8 mouse cellular contexts compared by ENCODE assay signal in the genomic region with DNA sequence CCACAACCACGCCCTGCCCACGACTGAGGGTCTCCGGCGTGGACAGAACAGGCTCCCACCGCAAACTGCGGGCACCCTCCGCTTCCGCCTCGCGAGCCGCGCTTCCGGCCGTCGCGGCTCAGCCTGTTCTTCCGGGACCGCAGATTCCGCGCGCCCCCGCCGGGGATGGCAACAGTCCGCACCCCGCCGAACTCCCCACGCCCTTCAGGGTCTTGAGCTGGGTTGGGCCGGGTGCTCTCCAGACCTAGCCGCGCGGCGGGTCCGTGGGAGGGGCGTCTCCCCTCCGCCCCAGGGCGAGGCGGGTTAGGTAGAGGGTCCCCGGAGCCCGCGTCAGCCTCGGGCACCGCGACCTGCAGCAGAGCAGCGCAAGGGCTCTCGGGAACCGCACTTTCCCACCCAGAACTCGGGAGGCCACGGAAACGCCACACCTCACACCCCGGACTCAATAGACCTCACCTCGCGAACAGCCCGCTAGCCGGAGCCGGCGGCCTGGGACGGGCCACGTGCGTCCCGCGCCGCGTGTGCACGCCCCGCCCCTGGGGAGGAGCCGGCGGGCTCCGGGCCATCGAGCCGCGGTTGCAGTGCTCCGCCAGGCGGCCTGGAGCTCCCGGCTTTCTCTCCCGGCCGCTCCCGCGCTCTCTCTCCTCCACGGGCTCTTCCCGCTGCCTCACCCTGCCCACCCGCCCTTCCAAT. TPM values are rescaled to one million over a fixed set of nuclear protein-coding genes. Genes with fewer than 3 reads are reported as not detected.
A peak's percentile ranks its signal among the peaks of the same experiment; 100 is the strongest.
DNase-seq lines count a peak whose midpoint lies in the region; ATAC-seq and TF ChIP-seq lines count a peak whose summit lies in the region.

A gene (plus strand): TSS at position 377 of the 693 bp plus-strand sequence.
A gene (minus strand): TSS at position 514 of the 693 bp plus-strand sequence.

- TF ChIP-seq POLR2A in brain, embryonic 14.5 days (IDR thresholded peaks at IDR 0.05; ENCODE audit: borderline replicate concordance, extremely low read depth, insufficient read depth, insufficient read length, poor library complexity, severe bottlenecking) = peak; percentile 94

- H3K27ac ChIP-seq in heart, embryonic 12.5 days (ENCODE audit: poor library complexity, severe bottlenecking) = peak within 1 kb of the TSS; percentile 87
- H3K27ac ChIP-seq in kidney, postnatal 0 days = peak within 1 kb of the TSS; percentile 94
- peak within 1 kb of the TSS; percentile 73 for H3K27ac ChIP-seq in liver, embryonic 14.5 days
- peak within 1 kb of the TSS; percentile 96 for H3K27ac ChIP-seq in stomach, embryonic 16.5 days (ENCODE audit: low read length)

- peak within 1 kb of the TSS; percentile 82 for H3K4me3 ChIP-seq in heart, embryonic 12.5 days
- peak within 1 kb of the TSS; percentile 87 for H3K4me3 ChIP-seq in kidney, postnatal 0 days (replicated peaks; ENCODE audit: low read depth, low read length)
- H3K4me3 ChIP-seq in liver, embryonic 14.5 days (ENCODE audit: insufficient read depth in 1 of 2, low read depth in 2 of 2, low read length in 2 of 2) = peak within 1 kb of the TSS; percentile 81 to 91
- peak within 1 kb of the TSS; percentile 92 for H3K4me3 ChIP-seq in stomach, embryonic 16.5 days (replicated peaks; ENCODE audit: low read length)

- peaks cover 16% of the 10 kb centered on the region for H3K4me1 ChIP-seq in heart, embryonic 12.5 days (replicated peaks)
- peaks cover 5% of the 10 kb centered on the region; the same call in 1 of the 2 replicates for H3K4me1 ChIP-seq in kidney, postnatal 0 days (replicated peaks; ENCODE audit: insufficient read depth, low read length)
- H3K4me1 ChIP-seq in liver, embryonic 14.5 days (replicated peaks; ENCODE audit: control insufficient read depth in 2 of 2, insufficient read depth in 2 of 2, low read length in 1 of 2) = peaks cover 13 to 18% of the 10 kb centered on the region in 2 experiments
- peaks cover 9% of the 10 kb centered on the region for H3K4me1 ChIP-seq in stomach, embryonic 16.5 days (ENCODE audit: control insufficient read depth, insufficient read depth, low read length)

- under 1% methylated on average over 78 of the region's 81 CpGs for WGBS in heart, embryonic 12.5 days
- WGBS in kidney, postnatal 0 days = under 1% methylated on average over 80 of the region's 81 CpGs
- WGBS in liver, embryonic 14.5 days (ENCODE audit: insufficient replicate concordance) = under 1% methylated on average over 81 of the region's 81 CpGs
- under 1% methylated on average over 80 of the region's 81 CpGs for WGBS in stomach, embryonic 16.5 days

- TF ChIP-seq CTCF in brain, embryonic 14.5 days (IDR thresholded peaks at IDR 0.05; ENCODE audit: borderline replicate concordance, extremely low read depth, insufficient read depth, insufficient read length) = peak; percentile 33; the same call in 1 of the 2 replicates
- TF ChIP-seq CTCF in kidney, postnatal 0 days (IDR thresholded peaks at IDR 0.05; ENCODE audit: low read depth) = no peak
- TF ChIP-seq CTCF in liver, embryonic 14.5 days (IDR thresholded peaks at IDR 0.05; ENCODE audit: low read depth) = no peak

- ATAC-seq in erythroblast, adult 5-6 weeks (replicated peaks; ENCODE audit: low FRiP score, poor library complexity, severe bottlenecking) = peak; percentile 89
- ATAC-seq in heart, embryonic 12.5 days (ENCODE audit: insufficient number of reproducible peaks, low FRiP score) = peak; percentile 97
- peak; percentile 93 for ATAC-seq in kidney, postnatal 0 days (replicated peaks; ENCODE audit: low FRiP score, low read depth)
- peak; percentile 96 for ATAC-seq in liver, embryonic 14.5 days (ENCODE audit: insufficient read depth)
- peak; percentile 97 for ATAC-seq in stomach, embryonic 16.5 days (ENCODE audit: insufficient read depth, low FRiP score)

- peak within 1 kb of the TSS; percentile 94 for H3K4me2 ChIP-seq in heart, embryonic 12.5 days
- H3K4me2 ChIP-seq in kidney, postnatal 0 days (ENCODE audit: low read length) = peak within 1 kb of the TSS; percentile 93
- peak within 1 kb of the TSS; percentile 99 for H3K4me2 ChIP-seq in liver, embryonic 14.5 days (ENCODE audit: low read depth)
- peak within 1 kb of the TSS; percentile 97 for H3K4me2 ChIP-seq in stomach, embryonic 16.5 days (ENCODE audit: low read depth, low read length)

- H3K36me3 ChIP-seq in heart, embryonic 12.5 days = peaks cover 38% of the 10 kb centered on the region
- peaks cover 3% of the 10 kb centered on the region; the same call in 1 of the 2 replicates for H3K36me3 ChIP-seq in kidney, postnatal 0 days (ENCODE audit: insufficient read depth, low read length)
- peaks cover 17% of the 10 kb centered on the region for H3K36me3 ChIP-seq in liver, embryonic 14.5 days (replicated peaks; ENCODE audit: control insufficient read depth, insufficient read depth, low read depth)
- H3K36me3 ChIP-seq in stomach, embryonic 16.5 days (ENCODE audit: control insufficient read depth, insufficient read depth, low read length) = no peaks in the 10 kb centered on the region

- DNase-seq in CD4-positive, CD25-positive, alpha-beta regulatory T cell, adult 2 months (ENCODE audit: low read depth, low spot score) = peak; percentile 90
- DNase-seq in brain, embryonic 14.5 days (ENCODE audit: low read depth) = peak; percentile 90
- peak; percentile 85 for DNase-seq in kidney, postnatal 0 days (ENCODE audit: low spot score)
- peak; percentile 71 to 76 (median 71) for DNase-seq in liver, embryonic 14.5 days (ENCODE audit: low read depth in 3 of 3, low spot score in 3 of 3)
- peak; percentile 71 for DNase-seq in neural tube, embryonic 10.5 days (ENCODE audit: extremely low spot score, low spot score)

- H3K27me3 ChIP-seq in heart, embryonic 12.5 days (replicated peaks) = no peaks in the 10 kb centered on the region
- H3K27me3 ChIP-seq in kidney, postnatal 0 days (ENCODE audit: insufficient read depth, low read length) = no peaks in the 10 kb centered on the region
- H3K27me3 ChIP-seq in liver, embryonic 14.5 days (ENCODE audit: control insufficient read depth, insufficient read depth, low read length) = no peaks in the 10 kb centered on the region
- H3K27me3 ChIP-seq in stomach, embryonic 16.5 days (ENCODE audit: control insufficient read depth, insufficient read depth, low read length) = no peaks in the 10 kb centered on the region

- H3K9ac ChIP-seq in heart, embryonic 12.5 days = peak within 1 kb of the TSS; percentile 84
- peak within 1 kb of the TSS; percentile 84 for H3K9ac ChIP-seq in kidney, postnatal 0 days (ENCODE audit: low read depth, low read length)
- peak within 1 kb of the TSS; percentile 89 for H3K9ac ChIP-seq in liver, embryonic 14.5 days (replicated peaks)
- peak within 1 kb of the TSS; percentile 89 for H3K9ac ChIP-seq in stomach, embryonic 16.5 days (ENCODE audit: low read length)

- no peaks in the 10 kb centered on the region for H3K9me3 ChIP-seq in heart, embryonic 12.5 days (replicated peaks)
- no peaks in the 10 kb centered on the region for H3K9me3 ChIP-seq in kidney, postnatal 0 days (replicated peaks; ENCODE audit: low read length)
- H3K9me3 ChIP-seq in liver, embryonic 14.5 days (ENCODE audit: control insufficient read depth, low read length) = no peaks in the 10 kb centered on the region
- no peaks in the 10 kb centered on the region for H3K9me3 ChIP-seq in stomach, embryonic 16.5 days (replicated peaks; ENCODE audit: control insufficient read depth, low read length)

- TF ChIP-seq EP300 in liver, embryonic 14.5 days (IDR thresholded peaks at IDR 0.05; ENCODE audit: low read depth) = no peak

RNA-seq across cellular contexts. Expression of the first gene that starts in this region (rescaled TPM):
- polyA plus RNA-seq in brain, embryonic 14.5 days (2012; rRNA removed) = 20.8 and 24.1 TPM in 2 replicates
- 2.3 and 4.8 TPM in 2 replicates for total RNA-seq in erythroblast, adult 5-6 weeks (2015; ENCODE audit: low replicate concordance)
- total RNA-seq in erythroblast, adult 5-6 weeks (2017; ENCODE audit: low replicate concordance) = 0.94 and 3.6 TPM in 2 replicates
- polyA plus RNA-seq in heart, embryonic 12.5 days (2016; fragmentation: Nextera tagmentation; extraction: Ambion mirVana) = 7.9 and 8.3 TPM in 2 replicates
- polyA plus RNA-seq in kidney, postnatal 0 days (2015; fragmentation: Nextera tagmentation; extraction: Ambion mirVana) = 12.6 and 13.2 TPM in 2 replicates
- 6.5 and 6.8 TPM in 2 replicates for polyA plus RNA-seq in liver, embryonic 14.5 days (2012; rRNA removed)
- polyA plus RNA-seq in liver, embryonic 14.5 days (2014; fragmentation: Nextera tagmentation; extraction: Ambion mirVana) = 3.9 and 4.7 TPM in 2 replicates
- 7.7 and 8.0 TPM in 2 replicates for polyA plus RNA-seq in stomach, embryonic 16.5 days (2015; fragmentation: Nextera tagmentation; extraction: Ambion mirVana)

RNA-seq across cellular contexts. Expression of the second gene that starts in this region (rescaled TPM):
- polyA plus RNA-seq in brain, embryonic 14.5 days (2012; rRNA removed) = 5.3 and 6.2 TPM in 2 replicates
- total RNA-seq in erythroblast, adult 5-6 weeks (2015; ENCODE audit: low replicate concordance) = 0.63 and 0.96 TPM in 2 replicates
- 1.2 and 2.6 TPM in 2 replicates for total RNA-seq in erythroblast, adult 5-6 weeks (2017; ENCODE audit: low replicate concordance)
- 2.9 and 3.4 TPM in 2 replicates for polyA plus RNA-seq in heart, embryonic 12.5 days (2016; fragmentation: Nextera tagmentation; extraction: Ambion mirVana)
- 2.7 and 2.9 TPM in 2 replicates for polyA plus RNA-seq in kidney, postnatal 0 days (2015; fragmentation: Nextera tagmentation; extraction: Ambion mirVana)
- 3.3 and 4.1 TPM in 2 replicates for polyA plus RNA-seq in liver, embryonic 14.5 days (2012; rRNA removed)
- 1.2 and 1.4 TPM in 2 replicates for polyA plus RNA-seq in liver, embryonic 14.5 days (2014; fragmentation: Nextera tagmentation; extraction: Ambion mirVana)
- 2.5 and 3.1 TPM in 2 replicates for polyA plus RNA-seq in stomach, embryonic 16.5 days (2015; fragmentation: Nextera tagmentation; extraction: Ambion mirVana)

Comparison
In these comparisons a context has a peak if more than half of its experiments do, and no peak if none do; other contexts are left out.
1. Peak in every context shown above with its lines: DNase-seq, ATAC-seq, H3K4me3 ChIP-seq and H3K27ac ChIP-seq.